Mouse (Mus musculus) E14TG2a.4 (cell line): Measurements from ENCODE around the gene Nfatc4.

Experiments
- CTCF ChIP-seq: conservative IDR thresholded peaks from 2 replicates; pipeline ENCODE4 v1.5.1; 2014; ENCODE audit warnings: low read length
- POU5F1 ChIP-seq: IDR thresholded peaks from 2 replicates; pipeline ENCODE4 v1.6.1; 2014; ENCODE audit warnings: low read length, borderline replicate concordance

- peak; percentile 31 for TF ChIP-seq CTCF
- no peak for TF ChIP-seq POU5F1
These were observed 19.9 kb downstream of the Nfatc4 start for GRCm38 (mm10) chr14:55842794-55843193.
